Mouse (Mus musculus) urinary bladder, postnatal 14 days (tissue): ENCODE results near the gene Efs.

Experiments
- DNase-seq: peaks from one replicate; pipeline ENCODE4 v3.0.0; 2021; ENCODE audit warnings: low spot score

The Efs gene

DNA sequence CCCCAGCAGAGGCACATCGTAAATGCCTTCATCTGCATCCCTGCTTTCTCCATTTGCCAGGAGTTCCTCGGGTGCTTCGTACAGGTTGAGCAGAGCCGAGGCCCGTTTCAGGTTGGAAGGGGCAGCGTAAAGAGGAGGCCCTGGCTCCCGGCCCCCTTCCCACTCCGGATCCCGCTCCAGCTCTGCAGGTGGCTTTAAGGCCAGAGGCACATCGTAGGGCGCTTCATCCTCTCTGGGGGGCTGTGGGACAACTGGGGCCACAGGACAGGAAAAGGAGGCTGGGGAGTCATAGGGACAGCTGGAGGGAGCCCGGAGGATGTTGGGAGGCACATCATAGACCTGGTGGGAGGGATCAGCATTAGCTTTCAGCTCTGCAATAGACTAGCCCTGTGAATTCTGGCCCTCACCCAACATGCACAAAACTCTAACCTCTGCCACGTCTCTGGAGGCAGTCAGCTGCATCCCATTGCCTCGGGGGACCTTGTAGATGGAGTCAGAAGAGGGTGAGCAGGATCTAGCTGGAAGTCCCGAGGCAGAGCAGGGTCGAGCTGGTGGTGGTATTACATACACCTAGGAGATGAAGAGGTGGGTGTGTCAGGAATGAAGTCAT lies 5.7 kb downstream of the Efs start:
- no peak for DNase-seq

DNA sequence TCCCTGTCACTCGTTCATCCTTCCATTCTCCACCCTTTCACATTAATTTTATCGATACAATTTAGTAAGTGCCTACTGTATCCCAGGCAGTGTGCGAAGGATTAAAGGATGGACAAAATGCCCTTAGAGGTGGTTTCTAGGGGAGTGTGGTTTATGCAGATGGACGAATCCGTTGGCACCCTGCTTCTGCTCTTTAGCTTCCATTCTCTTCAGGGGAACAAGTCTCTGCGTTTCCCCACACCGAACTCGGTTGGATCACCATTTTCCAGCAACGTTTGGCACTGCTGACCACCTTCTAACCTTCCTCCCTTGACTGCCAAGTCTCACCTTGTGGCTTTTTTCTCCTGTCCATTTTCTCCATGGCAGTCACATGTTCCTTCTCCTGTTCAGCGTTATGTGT lies 12.6 kb downstream of the Efs start:
- DNase-seq, result no peak

DNA sequence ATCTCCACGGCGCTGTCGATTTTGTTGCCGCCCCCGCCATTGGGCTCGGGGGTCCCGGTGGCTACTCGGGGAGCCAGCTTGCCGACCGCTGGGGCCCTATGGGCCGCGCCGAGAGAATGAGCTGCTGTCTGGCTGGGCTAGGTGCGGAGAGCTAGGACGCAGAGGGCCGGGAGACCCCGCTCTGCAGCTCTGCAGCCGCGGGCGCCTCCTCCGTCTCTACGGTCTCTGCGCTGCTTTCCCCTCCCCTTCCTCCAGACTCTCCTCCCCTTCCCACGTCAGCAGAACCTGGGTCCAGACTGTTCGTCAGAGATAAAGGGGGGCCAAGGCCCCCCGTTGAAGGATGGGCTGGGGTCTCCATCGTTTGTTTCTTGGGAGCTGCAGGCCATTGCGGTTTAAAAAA lies 13.0 kb downstream of the Efs start, which contains the start of gene Slc22a17:
Slc22a17 (minus strand) TSS at position 247 of the 400 bp plus-strand sequence.
- peak; percentile 79 for DNase-seq

DNA sequence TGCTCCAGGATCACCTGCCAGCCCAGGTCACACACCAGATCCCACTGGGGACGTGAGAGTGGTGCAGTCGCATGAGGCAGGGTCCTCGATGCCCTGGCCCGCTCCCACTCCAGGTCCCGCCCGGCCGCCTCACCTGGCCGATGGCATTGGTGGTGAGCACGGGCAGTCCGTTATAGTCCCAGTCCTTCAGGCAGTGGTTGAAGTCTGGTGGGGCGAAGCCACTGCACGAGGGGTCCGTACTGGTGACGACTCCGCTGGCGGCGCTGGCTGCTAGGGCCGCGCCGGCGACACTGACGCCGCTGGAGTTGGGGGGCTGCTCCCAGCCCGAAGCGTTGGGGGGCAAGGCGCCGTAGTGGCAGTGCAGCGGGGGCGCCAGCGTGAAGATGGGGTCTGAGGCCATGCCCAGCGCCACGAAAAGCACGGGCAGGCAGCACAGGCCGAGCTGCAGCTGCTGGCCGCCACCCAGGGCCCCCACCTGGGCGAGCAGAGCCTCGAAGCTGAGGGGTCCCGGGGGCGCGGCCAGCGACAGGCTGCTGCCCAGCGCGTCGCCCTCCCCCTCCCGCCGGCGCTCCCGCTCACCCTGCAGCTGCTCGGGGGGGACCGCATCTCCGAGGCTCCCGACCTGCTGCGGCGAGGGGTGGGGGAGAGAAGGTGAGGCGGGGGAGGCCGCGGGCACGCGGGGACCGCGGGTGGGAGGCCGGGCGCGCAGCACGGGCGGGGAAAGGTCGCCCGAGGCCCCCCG lies 13.6 kb downstream of the Efs start:
- no peak for DNase-seq

DNA sequence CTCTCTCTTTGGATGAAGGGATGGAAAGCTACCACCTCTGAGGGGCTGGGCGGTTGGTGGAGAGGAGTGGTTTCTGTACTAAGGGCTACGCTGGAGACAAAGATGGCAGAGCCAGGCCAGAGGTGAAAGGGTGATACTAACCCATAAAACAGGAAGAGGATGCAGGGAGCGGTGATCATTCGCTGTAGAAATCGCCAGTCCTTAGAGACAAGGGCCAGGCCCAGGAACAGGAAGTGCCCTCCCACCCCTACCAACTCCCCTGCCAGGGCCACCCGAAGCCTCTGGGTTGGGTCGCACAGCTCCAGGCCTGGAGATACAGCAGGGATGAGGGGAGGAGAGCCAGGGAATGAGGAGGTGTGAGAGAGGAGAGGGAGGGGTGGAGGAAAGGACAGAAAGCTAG lies 17.2 kb downstream of the Efs start:
- no peak for DNase-seq

DNA sequence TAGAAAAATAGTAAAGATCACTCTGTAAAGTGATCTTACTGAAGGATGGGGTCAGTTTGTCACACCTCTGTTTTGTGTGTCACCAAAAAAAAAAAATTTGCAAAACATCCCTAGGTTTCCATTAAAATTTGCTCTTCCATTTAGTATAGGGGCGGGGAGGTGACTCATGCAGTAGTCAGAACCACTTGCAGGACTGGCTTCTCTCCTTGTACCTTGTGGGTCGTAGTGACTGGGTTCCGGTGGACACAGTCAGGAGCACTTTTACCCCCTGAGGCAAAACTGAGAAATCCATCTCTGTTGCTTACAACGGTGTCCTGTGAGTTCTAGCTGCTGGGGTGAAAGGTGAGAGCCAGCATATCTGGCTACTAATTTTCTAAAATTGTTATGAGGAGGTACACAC lies 22.3 kb downstream of the Efs start:
- no peak for DNase-seq

DNA sequence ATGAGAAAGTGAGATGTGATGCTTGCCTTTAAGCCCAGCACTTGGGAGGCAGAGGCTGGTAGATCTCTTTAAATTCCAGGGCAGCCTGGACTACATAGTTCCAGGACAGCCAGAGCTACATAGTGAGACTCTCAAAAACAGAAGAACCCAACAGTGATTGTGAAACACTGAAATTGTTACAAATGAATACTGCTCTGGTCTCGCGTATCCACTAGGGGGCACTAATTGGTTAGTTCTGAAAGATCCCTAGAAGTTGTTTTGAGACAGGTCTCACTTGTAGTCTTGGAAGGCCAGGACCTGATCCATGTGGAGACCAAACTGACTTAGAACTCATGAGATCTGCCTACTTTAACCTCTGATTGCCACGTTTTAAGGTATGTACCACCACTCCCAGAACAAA lies 25.5 kb downstream of the Efs start:
- peak; percentile 77 for DNase-seq

DNA sequence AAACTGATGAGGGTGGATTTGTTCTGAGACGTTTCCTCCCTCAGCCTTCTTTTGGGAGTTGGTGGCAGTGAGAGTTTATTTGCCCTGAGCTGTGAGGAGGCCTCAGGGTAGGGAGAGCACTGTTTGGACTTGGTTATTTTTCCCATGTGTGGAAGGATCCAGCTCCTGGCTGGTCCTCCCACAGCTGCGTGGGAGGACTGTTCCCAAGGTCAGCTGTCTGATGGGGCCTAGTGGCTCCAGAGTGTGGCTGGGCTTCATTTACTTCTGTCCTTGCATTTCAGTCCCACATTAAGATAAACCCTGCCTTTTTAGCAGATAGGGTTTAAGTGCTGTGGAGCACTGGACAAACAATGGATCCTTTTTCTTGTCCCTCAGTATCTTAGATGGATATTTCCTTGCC lies 28.5 kb downstream of the Efs start:
- DNase-seq, result no peak

DNA sequence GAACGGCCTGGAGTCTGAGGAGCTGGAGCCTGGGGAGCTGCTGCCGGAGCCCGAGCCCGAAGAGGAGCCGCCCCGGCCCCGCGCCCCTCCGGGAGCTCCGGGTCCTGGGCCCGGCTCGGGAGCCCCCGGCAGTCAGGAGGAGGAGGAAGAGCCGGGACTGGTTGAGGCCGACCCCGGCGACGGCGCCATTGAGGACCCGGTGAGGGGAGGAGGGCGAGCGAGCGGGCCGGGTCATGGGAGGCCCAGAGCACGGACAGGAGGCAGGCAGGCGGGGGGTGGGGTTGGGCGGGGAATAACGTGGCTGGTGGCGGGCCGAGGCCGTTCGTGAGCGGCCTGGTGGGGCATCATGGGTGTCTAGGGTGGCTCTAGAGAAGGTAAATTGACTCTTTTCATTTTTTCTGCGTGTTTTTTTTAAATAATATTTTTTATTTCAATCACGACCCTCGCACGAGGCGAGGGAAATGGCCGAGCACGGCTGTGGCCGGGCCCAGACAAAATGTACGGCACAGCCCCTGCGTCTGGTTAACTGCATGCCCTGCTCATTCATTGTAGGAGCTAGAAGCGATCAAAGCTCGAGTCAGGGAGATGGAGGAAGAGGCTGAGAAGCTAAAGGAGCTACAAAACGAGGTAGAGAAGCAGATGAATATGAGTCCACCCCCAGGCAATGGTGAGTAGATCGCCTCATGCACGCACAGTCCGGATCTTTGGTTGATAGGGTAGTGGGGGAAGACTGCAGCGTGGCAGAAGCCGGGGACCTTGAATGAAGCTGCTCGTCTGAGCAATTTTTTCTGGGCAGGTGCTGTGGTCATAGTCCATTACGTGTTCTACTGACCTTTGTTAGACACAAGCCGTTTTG lies 31.4 kb downstream of the Efs start:
- DNase-seq, result peak; percentile 65

DNA sequence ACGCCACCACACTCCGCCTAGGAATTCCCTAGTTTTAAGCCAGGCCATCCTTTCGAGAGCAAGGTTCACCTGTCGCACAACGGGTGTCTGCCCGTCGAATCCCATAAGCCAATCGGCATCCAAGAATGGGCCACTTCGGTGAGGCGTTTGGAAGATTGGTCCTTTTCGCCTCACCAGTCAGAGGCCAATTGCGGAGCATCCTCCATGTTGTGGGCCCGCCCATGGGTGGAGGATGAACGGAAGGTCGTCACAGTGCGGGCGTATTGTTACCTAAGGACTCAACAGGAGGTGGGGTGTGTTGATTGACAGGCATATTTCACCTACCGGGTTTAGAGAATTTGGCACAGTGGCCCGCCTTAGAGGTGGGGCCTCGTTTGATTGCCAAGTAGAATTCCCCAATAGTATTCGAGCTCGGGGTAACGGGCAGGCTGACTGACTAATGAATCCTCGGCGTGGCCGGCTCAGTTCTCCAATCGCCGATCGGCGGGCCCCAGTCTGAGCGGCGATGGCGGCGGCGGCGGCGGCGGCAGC lies 32.2 kb downstream of the Efs start:
- DNase-seq, result peak; percentile 96

DNA sequence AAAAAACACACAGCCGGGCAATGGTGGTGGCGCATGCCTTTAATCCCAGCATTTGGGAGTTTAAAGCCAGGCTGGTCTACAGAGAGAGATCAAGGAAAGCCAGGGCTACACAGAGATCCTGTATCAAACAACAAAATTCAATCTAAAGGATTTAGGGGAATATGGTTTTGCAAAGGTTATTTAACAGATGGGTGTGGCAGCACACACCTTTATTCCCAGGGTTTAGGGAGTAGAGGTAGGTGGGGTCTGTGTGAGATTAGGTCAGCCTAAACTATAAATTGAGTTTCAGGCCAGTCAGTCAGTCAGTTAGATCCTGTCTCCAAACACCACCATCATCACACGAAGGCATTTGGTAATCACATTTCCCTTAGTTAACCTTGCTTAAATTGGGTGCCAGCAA lies 33.7 kb downstream of the Efs start, which contains the start of gene Pabpn1:
Pabpn1 (plus strand) TSS at position 301 of the 400 bp plus-strand sequence.
- no peak for DNase-seq

DNA sequence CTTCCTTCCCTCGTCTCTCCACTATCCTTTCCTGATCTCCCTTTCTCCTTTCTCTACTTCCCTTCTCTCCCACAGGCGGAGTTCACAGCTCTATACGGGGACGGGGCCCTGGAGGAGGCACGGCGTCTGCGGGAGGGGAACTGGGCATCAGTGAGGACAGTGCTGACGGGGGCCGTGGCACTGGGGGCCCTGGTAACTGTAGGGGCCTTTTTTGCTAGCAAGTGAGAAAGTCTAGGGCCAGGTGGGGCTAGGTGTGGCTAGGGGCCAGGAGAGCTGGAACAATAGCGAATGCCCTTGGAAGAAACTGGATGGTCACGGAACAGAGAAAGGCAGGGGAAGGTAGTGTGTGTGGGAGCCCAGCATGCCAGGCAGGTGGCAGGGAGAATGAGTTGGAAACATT lies 40.6 kb downstream of the Efs start:
- no peak for DNase-seq

DNA sequence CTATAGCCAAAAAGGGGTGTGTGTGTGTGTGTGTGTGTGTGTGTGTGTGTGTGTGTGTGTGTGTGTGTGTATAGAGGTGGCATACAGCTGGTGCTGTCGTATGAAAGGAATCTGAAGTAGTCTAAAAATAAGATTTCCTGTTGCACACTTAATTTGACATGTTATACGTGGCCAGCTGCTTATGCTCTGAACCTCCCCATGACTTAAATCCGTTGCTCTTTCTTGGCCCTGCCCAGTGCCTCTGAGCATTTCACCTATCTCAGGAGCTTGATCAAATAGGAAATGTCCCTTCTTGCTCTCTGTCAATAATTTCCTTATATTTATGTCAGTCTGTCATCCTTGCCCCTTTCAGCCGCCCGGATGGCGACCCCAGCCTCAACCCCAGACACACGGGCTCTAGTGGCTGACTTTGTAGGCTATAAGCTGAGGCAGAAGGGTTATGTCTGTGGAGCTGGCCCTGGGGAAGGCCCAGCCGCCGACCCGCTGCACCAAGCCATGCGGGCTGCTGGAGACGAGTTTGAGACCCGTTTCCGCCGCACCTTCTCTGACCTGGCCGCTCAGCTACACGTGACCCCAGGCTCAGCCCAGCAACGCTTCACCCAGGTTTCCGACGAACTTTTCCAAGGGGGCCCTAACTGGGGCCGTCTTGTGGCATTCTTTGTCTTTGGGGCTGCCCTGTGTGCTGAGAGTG lies 41.8 kb downstream of the Efs start:
- no peak for DNase-seq

DNA sequence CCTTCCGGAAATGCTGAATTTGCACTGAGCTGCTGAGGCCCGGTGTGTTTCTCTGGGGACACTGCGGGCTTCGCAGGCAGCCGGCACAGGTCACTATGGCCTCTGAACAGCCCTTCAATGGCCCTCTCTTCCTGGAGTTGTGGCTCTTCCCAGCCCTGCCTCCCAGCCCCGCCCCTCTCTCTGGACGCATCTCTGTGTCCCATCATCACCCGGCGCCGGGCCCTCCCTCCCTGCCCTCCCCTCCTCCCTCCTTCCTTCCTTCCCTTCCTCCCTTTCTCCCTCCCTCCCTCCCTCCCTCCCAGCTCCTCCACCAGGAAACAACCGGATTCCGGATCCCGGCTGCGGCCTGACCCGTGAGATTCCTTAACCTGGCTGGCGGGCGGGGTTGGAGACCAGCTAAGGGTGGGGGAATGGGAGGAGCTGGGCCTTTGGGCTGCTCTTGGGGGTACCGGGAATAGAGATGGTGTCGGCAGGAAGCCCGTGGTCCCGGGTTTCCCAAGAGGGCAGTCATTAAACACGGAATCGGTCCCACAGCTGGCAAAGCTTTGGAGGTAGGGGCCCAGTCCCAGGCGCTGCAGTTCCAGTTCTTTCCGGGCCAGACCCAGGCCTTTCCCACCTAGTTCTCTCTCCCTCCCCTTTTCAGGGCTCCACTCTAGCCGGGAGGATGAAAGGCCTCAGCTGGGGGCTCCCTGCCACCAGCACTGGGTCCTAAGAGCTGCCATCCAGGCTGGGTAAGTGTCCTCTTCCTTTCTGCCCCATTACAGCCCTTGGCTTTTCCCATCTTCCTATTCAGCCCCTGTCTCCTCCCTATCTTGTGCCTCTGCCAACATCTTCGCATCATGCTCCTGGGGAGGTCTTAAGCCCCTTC lies 42.5 kb downstream of the Efs start, which contains the start of the genes Bcl2l2 and Gm20521:
Bcl2l2 (plus strand) TSS at position 224 of the 868 bp plus-strand sequence.
Gm20521 (plus strand) TSS at position 288 of the 868 bp plus-strand sequence.
- peak; percentile 86 for DNase-seq

DNA sequence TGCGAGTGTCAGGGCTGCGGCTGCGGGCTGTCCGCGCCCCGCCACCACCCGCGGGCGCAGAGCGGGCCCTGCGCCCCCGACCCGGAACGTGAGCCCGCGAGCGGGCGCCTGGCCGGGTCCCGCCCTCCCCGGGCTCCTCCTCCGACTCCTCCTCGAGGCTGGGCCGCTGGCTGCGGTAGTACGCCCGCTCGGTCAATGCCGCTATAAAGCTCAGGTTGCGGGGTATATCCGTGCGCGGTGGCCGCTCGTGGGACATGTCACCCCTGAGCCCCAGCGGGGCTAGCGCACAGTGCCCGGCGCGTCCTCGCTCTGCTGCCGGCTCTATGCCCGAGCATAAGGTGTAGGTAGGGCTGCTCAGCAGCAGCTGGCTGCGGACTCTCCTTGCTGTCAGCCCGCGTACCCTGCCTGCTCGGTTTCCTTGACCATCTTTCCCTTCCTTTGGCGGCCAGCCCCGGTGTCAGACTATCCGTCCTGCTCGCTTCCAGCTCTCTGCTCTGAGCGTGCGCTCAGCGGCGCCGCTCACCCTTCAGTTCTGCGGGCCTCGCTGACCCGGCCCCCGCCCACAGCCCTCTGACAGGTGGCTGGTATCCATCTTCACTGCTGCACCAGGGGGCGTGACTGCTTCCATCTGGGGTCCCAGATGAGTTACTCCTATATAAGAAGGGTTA lies 48.7 kb downstream of the Efs start, which contains the start of gene Ppp1r3e:
Ppp1r3e (minus strand) TSS at position 503 of the 668 bp plus-strand sequence.
- DNase-seq, result peak; percentile 69

DNA sequence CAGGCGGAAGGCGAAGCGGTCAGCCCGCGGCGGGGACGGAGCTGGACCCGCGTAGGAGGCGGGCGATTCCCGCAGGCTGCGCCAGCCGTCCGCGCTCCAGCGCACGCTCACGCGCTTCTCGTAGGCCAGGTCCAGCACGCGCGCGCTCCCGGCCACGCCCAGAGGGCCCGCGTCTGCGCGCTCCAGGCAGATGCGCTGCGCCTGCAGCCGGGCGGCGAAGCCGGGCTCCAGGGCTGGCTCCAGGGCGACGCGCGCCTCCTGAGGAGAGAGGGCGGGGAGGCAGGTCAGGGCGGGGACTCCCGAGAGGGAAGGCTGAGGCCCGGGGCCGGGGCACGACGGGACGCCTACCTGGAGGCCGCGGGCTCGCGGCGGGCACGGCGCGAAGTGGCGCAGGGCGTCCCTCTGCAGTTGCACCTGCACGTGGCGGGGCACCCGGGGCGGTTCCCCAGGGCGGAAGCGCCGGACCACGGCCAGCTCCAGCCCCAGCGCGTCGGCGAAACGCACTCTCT lies 49.3 kb downstream of the Efs start:
- peak; percentile 90 for DNase-seq

DNA sequence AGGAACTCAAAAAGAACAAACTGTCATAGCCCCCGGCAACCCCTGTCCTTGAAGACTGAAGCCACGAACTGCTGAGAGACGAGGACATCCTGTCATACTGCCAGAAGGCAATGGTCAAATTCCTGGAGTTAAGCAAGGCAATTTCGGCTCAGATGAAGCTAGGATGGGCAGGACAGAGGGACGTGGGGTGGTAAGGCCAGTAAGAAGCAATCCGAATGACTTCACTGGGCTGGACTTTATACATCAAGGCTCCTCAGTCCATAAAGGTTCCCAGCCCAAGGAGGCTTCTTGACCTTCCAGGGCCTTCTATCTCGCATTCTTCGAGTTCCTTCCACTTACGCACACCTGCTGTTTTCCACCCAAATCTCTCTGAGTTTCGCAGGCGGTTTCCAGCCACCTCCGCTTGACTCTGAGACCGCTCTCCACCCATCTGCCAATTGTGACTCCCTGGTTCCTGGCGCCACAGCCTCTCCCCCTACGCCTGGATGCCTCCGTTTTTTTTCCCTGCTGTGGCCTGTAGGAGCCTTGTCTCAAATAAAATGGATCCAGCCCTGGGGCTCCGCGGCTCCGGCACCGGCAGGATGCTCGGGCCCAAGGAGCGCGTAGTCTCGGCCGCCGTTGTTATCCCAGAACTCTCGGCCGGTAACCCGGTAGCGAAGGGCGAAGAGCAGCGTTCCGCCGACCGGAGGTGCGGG lies 49.9 kb downstream of the Efs start:
- no peak for DNase-seq

DNA sequence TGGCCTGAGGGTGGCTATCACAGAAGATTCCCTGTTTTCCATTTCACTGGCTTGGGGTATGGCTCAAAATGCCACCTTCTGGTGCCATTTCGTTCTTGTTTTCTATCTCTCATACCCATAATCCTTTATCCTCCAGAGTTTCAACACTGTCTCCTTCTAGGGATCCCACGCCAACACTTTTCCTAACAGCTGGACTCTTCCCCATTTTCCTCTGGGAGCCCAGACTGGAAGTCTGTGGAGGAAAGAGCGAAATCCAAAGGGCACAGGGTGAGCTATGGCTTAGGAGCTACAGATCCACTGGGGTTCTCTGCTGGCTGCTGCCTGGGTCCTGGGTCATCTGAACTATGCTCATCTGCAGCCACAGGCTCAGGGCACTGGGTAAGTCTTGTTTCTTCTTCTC lies 51.8 kb downstream of the Efs start:
- DNase-seq, result no peak

DNA sequence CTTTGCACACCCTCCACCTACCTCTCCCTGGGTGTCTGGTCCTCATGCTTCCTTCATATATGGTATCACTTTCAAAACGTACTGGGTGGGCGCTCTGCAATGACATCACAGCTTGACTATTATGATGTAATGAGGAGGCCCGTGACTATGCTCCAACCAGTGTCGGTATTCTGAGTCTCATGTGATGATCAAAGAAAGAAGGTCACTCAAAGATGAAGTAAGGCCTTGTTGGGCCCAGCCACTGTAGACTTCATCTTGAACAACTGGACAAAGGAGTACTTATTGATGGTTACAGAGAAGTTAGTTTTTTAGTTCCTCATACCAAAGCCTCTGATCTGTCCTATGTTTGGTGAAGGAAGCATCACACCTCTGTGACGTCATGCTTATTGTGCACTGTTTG lies 55.1 kb downstream of the Efs start, which contains the start of gene Homez:
Homez (minus strand) TSS at position 101 of the 400 bp plus-strand sequence.
- no peak for DNase-seq
